Mouse (Mus musculus) ES-E14 (cell line): ENCODE results near the gene Fut11. TPM values are rescaled to one million over a fixed set of nuclear protein-coding genes. Genes with fewer than 3 reads are reported as not detected.

Source experiments
- DNase-seq: peaks from one replicate; pipeline ENCODE4 v3.0.0-alpha.2; 2013; ENCODE audit warnings: low read depth, low spot score
- H3K27ac ChIP-seq: 2 replicates; pipeline ENCODE4 v1.5.1; 2012; ENCODE audit warnings: low read depth, mild to moderate bottlenecking, low read length, moderate library complexity, mixed read lengths; ENCODE audit not compliant: poor library complexity, insufficient read depth, severe bottlenecking
- H3K36me3 ChIP-seq: 2 replicates; pipeline ENCODE4 v1.6.1; 2012; ENCODE audit warnings: mild to moderate bottlenecking, low read length, moderate library complexity, mixed read lengths; ENCODE audit not compliant: control insufficient read depth, poor library complexity, insufficient read depth, severe bottlenecking
- H3K4me1 ChIP-seq, 2 experiments: fragments of 150-350 bp in 1 of 2; sonication (generic) in 1 of 2; 2 replicates each; pipeline ENCODE4 v1.6.1; 2012; ENCODE audit warnings: low read length in 2 of 2, mild to moderate bottlenecking in 1 of 2, mixed read lengths in 1 of 2; ENCODE audit not compliant: control insufficient read depth in 2 of 2, insufficient read depth in 2 of 2, poor library complexity in 1 of 2
- H3K4me3 ChIP-seq, 2 experiments: fragments of 150-350 bp in 1 of 2; sonication (generic) in 1 of 2; 2 replicates each; pipeline ENCODE4 v1.5.1; 2012; ENCODE audit warnings: low read length in 2 of 2, low read depth in 1 of 2, mild to moderate bottlenecking in 1 of 2, mixed read lengths in 1 of 2; ENCODE audit not compliant: insufficient read depth in 1 of 2, poor library complexity in 1 of 2, severe bottlenecking in 1 of 2
- H3K9ac ChIP-seq: 2 replicates; pipeline ENCODE4 v1.6.1; 2012; ENCODE audit warnings: low read depth, mild to moderate bottlenecking, low read length, mixed read lengths; ENCODE audit not compliant: poor library complexity, insufficient read depth, severe bottlenecking
- H3K9me3 ChIP-seq: fragments of 150-350 bp; sonication (generic); 2 replicates; pipeline ENCODE4 v1.6.1; 2012; ENCODE audit warnings: low read depth, mild to moderate bottlenecking, low read length; ENCODE audit not compliant: control insufficient read depth, insufficient read depth
- CHD2 ChIP-seq: IDR thresholded peaks from 2 replicates; pipeline ENCODE4 v1.6.1; 2014; ENCODE audit warnings: mild to moderate bottlenecking, low read depth, low read length, inconsistent platforms
- HCFC1 ChIP-seq: IDR thresholded peaks from 2 replicates; pipeline ENCODE4 v1.6.1; 2012; ENCODE audit warnings: low read length, inconsistent platforms, borderline replicate concordance; ENCODE audit not compliant: insufficient read depth
- MAFK ChIP-seq: IDR thresholded peaks from 2 replicates; pipeline ENCODE4 v1.6.1; 2014; ENCODE audit warnings: mild to moderate bottlenecking, low read depth, low read length, inconsistent platforms; ENCODE audit not compliant: insufficient read depth
- ZC3H11A ChIP-seq: IDR thresholded peaks from 2 replicates; pipeline ENCODE4 v1.6.1; 2012; ENCODE audit warnings: low read depth, mild to moderate bottlenecking, inconsistent platforms, low read length, borderline replicate concordance
- ZNF384 ChIP-seq: IDR thresholded peaks from 2 replicates; pipeline ENCODE4 v1.6.1; 2012; ENCODE audit warnings: low read depth, low read length, inconsistent platforms
- in situ Hi-C, 2 experiments: fragments of 600-800 bp; cut with MboI; formaldehyde crosslinking; loops; one replicate each; pipeline ENCODE4 v1.15.1; 2025; ENCODE audit warnings: low sequenced_read_pairs in 2 of 2, inconsistent platforms in 1 of 2; ENCODE audit not compliant: unreplicated experiment in 2 of 2
- total RNA-seq: library from RNA; depleted of rRNA; stranded (reverse); fragments of 300-350 nt; gene quantifications from 2 replicates; pipeline ENCODE4 v1.2.3, GENCODE M21; 2012

Fut11 gene
- total RNA-seq, 1 experiment: 5.0 TPM

DNA sequence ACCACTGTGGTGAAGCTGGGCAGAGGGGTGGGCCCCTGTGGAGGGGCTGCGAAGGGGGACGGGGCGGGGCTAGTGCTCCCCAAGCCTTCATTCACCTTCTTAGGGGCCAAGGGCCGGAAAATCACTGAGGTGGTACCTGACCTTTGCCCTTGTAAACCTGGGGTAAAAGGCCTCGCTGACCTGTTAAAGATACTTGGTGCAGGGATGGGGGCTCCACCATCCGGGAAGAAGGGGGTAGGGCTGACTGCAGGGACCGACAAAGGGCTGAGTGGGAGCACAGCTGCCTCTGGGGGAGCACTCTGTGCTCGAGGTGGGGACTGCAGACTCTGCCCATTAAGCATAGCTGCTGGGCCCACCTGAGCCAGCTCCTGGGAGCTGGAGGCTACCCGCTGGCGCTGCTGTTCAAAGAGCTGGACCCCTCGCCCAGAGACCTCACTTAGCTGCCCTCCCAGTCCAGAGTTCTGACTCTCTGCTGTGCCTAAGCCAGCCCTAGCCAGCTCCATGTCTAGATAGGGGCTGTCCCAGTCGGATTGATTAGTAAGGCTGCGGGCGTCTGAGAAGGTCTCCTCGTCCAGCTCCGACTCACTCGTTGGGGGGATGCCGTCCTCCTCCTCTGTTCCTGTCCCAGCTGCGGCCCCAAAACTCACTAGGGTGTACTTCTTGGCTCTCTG lies 33.0 kb upstream of the Fut11 start:
- in situ Hi-C loops: no loop called here
- peak overlapping the region; percentile 70 for H3K9ac ChIP-seq
- H3K27ac ChIP-seq: no peak overlapping the region
- peak overlapping the region; percentile 79 to 93 for H3K4me3 ChIP-seq
- no peak for TF ChIP-seq ZNF384
- TF ChIP-seq HCFC1: no peak
- TF ChIP-seq CHD2: no peak
- TF ChIP-seq MAFK: no peak
- no peak for TF ChIP-seq ZC3H11A
- no peak for DNase-seq
- no peaks in the 10 kb centered on the region for H3K36me3 ChIP-seq
- H3K4me1 ChIP-seq: peaks cover 0 to 22% of the 10 kb centered on the region in 2 experiments; a peak in 1 of 4 replicates
- no peaks in the 10 kb centered on the region for H3K9me3 ChIP-seq

DNA sequence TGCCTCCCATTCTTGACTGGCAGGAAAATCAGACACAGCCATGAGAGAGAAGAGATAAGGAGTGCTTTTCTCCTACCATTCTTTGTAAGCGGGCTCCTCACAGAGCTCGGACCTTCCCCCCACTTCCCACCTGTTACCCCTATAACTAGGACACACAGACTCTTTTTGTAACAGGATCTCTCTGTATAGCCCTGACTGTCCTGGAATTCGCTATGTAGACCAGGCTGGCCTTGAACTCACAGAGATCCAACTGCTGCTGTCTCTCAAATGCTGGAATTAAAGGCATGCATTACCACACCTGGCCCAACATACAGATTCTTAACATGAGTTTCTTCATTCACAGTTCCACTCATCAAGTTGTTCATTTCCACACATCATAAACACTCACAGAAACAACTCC lies 32.0 kb upstream of the Fut11 start:
- Histone ChIP-seq H3K27ac (no peak overlapping the region), H3K9me3 (no peaks in the 10 kb centered on the region)

DNA sequence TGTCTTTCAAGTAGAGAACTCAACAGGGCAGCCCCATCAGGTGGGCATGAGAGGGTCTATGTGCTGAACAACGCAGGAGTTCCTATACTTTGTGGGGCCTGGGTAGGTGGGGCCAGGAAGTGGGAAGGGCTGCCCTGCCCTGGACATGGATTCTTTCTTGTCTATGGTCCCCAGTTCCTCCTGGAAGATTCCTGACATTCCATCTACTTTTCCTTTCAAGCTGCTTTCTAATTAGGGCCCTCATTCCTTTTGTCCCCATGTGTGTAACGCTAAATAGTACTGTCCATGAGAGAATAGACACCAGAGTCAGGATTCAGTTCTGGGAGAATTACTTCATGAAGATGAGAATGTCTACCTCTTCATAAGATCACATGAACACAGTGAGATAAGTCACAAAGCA lies 31.2 kb upstream of the Fut11 start:
- in situ Hi-C loops: no loop called here
- DNase-seq: no peak
- no peak overlapping the region for H3K9ac ChIP-seq
- peaks cover 0 to 22% of the 10 kb centered on the region in 2 experiments; a peak in 1 of 4 replicates for H3K4me1 ChIP-seq
- H3K9me3 ChIP-seq: no peaks in the 10 kb centered on the region
- no peaks in the 10 kb centered on the region for H3K36me3 ChIP-seq
- H3K27ac ChIP-seq: no peak overlapping the region
- TF ChIP-seq ZNF384 (no peak), ZC3H11A (no peak), CHD2 (no peak), HCFC1 (no peak), MAFK (no peak)
- no peak overlapping the region; a peak in 1 of 4 replicates for H3K4me3 ChIP-seq

More for the DNA sequence above, 32.0 kb upstream of the Fut11 start:
- TF ChIP-seq ZC3H11A (no peak), MAFK (no peak), ZNF384 (no peak), CHD2 (no peak), HCFC1 (no peak)
- H3K4me1 ChIP-seq: peaks cover 0 to 22% of the 10 kb centered on the region in 2 experiments; a peak in 1 of 4 replicates
- H3K36me3 ChIP-seq: no peaks in the 10 kb centered on the region
- in situ Hi-C loops: no loop called here
- no peak overlapping the region for H3K9ac ChIP-seq
- DNase-seq: no peak
- H3K4me3 ChIP-seq: peak overlapping the region in 1 of 2 experiments; percentile 79; a peak in 3 of 4 replicates

DNA sequence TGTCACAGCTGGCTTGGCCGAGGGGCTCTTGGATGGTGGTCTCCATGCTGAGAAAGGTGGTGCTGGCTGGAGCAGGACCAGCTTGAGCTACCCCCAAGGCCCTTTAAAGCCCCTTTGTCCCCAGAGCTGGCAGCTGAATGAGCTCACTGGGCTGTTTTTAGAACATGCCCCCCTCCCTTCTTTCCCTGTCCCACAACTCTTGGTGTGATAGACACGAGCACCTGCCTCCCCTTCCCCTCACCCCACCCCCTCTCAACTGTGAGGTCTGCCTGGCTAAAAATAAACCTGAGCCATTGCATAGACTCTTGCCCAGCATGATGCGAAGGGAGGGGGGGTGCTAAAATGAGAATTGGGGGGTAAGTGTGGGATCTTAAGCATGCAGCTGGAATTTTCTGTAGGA lies 30.3 kb upstream of the Fut11 start:
- in situ Hi-C loops: no loop called here
- no peak overlapping the region for H3K9ac ChIP-seq
- no peak overlapping the region for H3K4me3 ChIP-seq
- no peaks in the 10 kb centered on the region for H3K9me3 ChIP-seq
- no peaks in the 10 kb centered on the region for H3K36me3 ChIP-seq
- no peak for DNase-seq
- peaks cover 0 to 22% of the 10 kb centered on the region in 2 experiments; a peak in 1 of 4 replicates for H3K4me1 ChIP-seq
- no peak for TF ChIP-seq CHD2
- TF ChIP-seq ZNF384: no peak
- no peak for TF ChIP-seq MAFK
- H3K27ac ChIP-seq: no peak overlapping the region

DNA sequence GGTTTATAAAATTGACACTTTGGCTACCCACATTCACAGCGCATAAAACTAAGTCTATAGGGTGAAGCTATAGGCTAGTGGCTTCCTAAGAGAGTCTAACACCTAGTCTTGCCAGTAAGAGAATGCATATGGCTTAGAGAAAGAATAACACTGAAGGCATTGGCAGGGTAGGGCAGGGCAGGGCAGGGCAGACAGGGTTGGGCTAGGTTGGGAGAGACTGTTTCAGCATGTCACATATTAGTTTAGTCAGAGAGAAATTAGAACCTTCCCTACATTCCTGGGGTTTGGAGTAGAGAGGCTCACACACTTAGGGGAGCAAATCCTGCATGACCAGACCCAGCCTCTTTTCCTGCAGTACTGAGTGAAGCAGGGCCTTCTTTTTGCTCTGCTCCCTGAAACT lies 27.3 kb upstream of the Fut11 start:
- Histone ChIP-seq H3K4me3 (no peak overlapping the region), H3K27ac (no peak overlapping the region), H3K9me3 (no peaks in the 10 kb centered on the region), H3K4me1 (peaks cover 0 to 14% of the 10 kb centered on the region in 2 experiments; a peak in 1 of 4 replicates), H3K36me3 (no peaks in the 10 kb centered on the region), H3K9ac (no peak overlapping the region)
- no peak for DNase-seq
- TF ChIP-seq ZNF384 (no peak), CHD2 (no peak), ZC3H11A (no peak), MAFK (no peak), HCFC1 (no peak)
- in situ Hi-C loops: no loop called here
